Mouse (Mus musculus) MEL (cell line): ENCODE data around the gene Hist2h2ac. TPM values are rescaled to one million over a fixed set of nuclear protein-coding genes. Genes with fewer than 3 reads are reported as not detected.

Experiments
- DNase-seq: peaks from one replicate; pipeline ENCODE4 v3.0.0; 2011; ENCODE audit warnings: low read depth, low spot score
- H3K27ac ChIP-seq: 2 replicates; pipeline ENCODE4 v1.5.1; 2012; ENCODE audit warnings: low read depth, mild to moderate bottlenecking, control low read depth, low read length, moderate library complexity; ENCODE audit not compliant: control insufficient read depth
- H3K27me3 ChIP-seq, 2 experiments: fragments of 150-350 bp in 1 of 2; sonication (generic) in 1 of 2; 2 replicates each; pipeline ENCODE4 v1.6.1; 2012; ENCODE audit warnings: low read length in 2 of 2, mild to moderate bottlenecking in 2 of 2, improper control_type of control experiment in 1 of 2, moderate library complexity in 1 of 2; ENCODE audit not compliant: insufficient read depth in 2 of 2, control insufficient read depth in 1 of 2
- H3K36me3 ChIP-seq, 2 experiments: 2 replicates each; pipeline ENCODE4 v1.6.1; 2012 to 2014; ENCODE audit warnings: low read length in 2 of 2, improper control_type of control experiment in 1 of 2, inconsistent platforms in 1 of 2, mild to moderate bottlenecking in 1 of 2; ENCODE audit not compliant: insufficient read depth in 2 of 2, control insufficient read depth in 1 of 2
- H3K4me1 ChIP-seq, 2 experiments: fragments of 150-350 bp in 1 of 2; sonication (generic) in 1 of 2; 2 replicates each; pipeline ENCODE4 v1.6.1; 2012; ENCODE audit warnings: low read length in 2 of 2, improper control_type of control experiment in 1 of 2, mild to moderate bottlenecking in 1 of 2; ENCODE audit not compliant: insufficient read depth in 2 of 2, control insufficient read depth in 1 of 2
- H3K4me3 ChIP-seq, 2 experiments: fragments of 150-350 bp in 1 of 2; sonication (generic) in 1 of 2; 2 replicates each; pipeline ENCODE4 v1.5.1; 2012; ENCODE audit warnings: low read depth in 2 of 2, low read length in 2 of 2, mild to moderate bottlenecking in 2 of 2, moderate library complexity in 2 of 2, control low read depth in 1 of 2, improper control_type of control experiment in 1 of 2; ENCODE audit not compliant: control insufficient read depth in 1 of 2, insufficient read depth in 1 of 2
- H3K79me2 ChIP-seq: 2 replicates; pipeline ENCODE4 v1.6.1; 2012; ENCODE audit warnings: mild to moderate bottlenecking, low read length, moderate library complexity; ENCODE audit not compliant: control insufficient read depth, poor library complexity, insufficient read depth
- H3K9ac ChIP-seq: 2 replicates; pipeline ENCODE4 v1.6.1; 2012; ENCODE audit warnings: low read depth, mild to moderate bottlenecking, control low read depth, low read length, moderate library complexity; ENCODE audit not compliant: control insufficient read depth, poor library complexity, severe bottlenecking
- H3K9me3 ChIP-seq: fragments of 150-350 bp; sonication (generic); replicated peaks from 2 replicates; pipeline ENCODE4 v1.6.1; 2012; ENCODE audit warnings: mild to moderate bottlenecking, low read length, improper control_type of control experiment, moderate library complexity; ENCODE audit not compliant: insufficient read depth
- CHD2 ChIP-seq: IDR thresholded peaks from 2 replicates; pipeline ENCODE4 v1.6.1; 2011; ENCODE audit warnings: low read length, improper control_type of control experiment
- CTCF ChIP-seq, 3 experiments: IDR thresholded peaks in 2 of 3; conservative IDR thresholded peaks in 1 of 3; 2 replicates each; pipeline ENCODE4 v1.5.1; 2011 to 2012; ENCODE audit warnings: low read length in 3 of 3, low read depth in 2 of 3, mild to moderate bottlenecking in 2 of 3, improper control_type of control experiment in 1 of 3, inconsistent platforms in 1 of 3, mixed read lengths in 1 of 3, moderate library complexity in 1 of 3; ENCODE audit not compliant: control insufficient read depth in 1 of 3, insufficient read depth in 1 of 3, poor library complexity in 1 of 3, severe bottlenecking in 1 of 3
- E2F4 ChIP-seq: IDR thresholded peaks from 2 replicates; pipeline ENCODE4 v1.6.1; 2011; ENCODE audit warnings: low read depth, low read length, improper control_type of control experiment, borderline replicate concordance
- GATA1 ChIP-seq: IDR thresholded peaks from 2 replicates; pipeline ENCODE4 v1.6.1; 2011; ENCODE audit warnings: low read depth, low read length, improper control_type of control experiment
- MAZ ChIP-seq: IDR thresholded peaks from 2 replicates; pipeline ENCODE4 v1.6.1; 2012; ENCODE audit warnings: low read depth, mild to moderate bottlenecking, inconsistent platforms, low read length, improper control_type of control experiment
- MEF2A ChIP-seq: IDR thresholded peaks from 2 replicates; pipeline ENCODE4 v1.6.1; 2014; ENCODE audit warnings: low read depth, mild to moderate bottlenecking, inconsistent platforms, low read length, improper control_type of control experiment; ENCODE audit not compliant: poor library complexity, insufficient replicate concordance, severe bottlenecking; ENCODE audit errors: extremely low read depth
- MYB ChIP-seq: IDR thresholded peaks from 2 replicates; pipeline ENCODE4 v1.6.1; 2011; ENCODE audit warnings: mild to moderate bottlenecking, low read depth, low read length, improper control_type of control experiment
- NELFE ChIP-seq: IDR thresholded peaks from 2 replicates; pipeline ENCODE4 v1.6.1; 2011; ENCODE audit warnings: low read depth, low read length, improper control_type of control experiment
- POLR2AphosphoS5 ChIP-seq: IDR thresholded peaks from 2 replicates; pipeline ENCODE4 v1.6.1; 2012; ENCODE audit warnings: low read depth, borderline replicate concordance, mild to moderate bottlenecking, inconsistent platforms, low read length, moderate library complexity, mixed read lengths
- SIN3A ChIP-seq: IDR thresholded peaks from 2 replicates; pipeline ENCODE4 v1.6.1; 2012; ENCODE audit warnings: low read length, improper control_type of control experiment, inconsistent platforms
- TAL1 ChIP-seq: IDR thresholded peaks from 2 replicates; pipeline ENCODE4 v1.6.1; 2012; ENCODE audit warnings: mild to moderate bottlenecking, inconsistent platforms, low read length, moderate library complexity, mixed read lengths
- TBP ChIP-seq: IDR thresholded peaks from 2 replicates; pipeline ENCODE4 v1.8.0; 2011; ENCODE audit warnings: low read depth, low read length, improper control_type of control experiment
- UBTF ChIP-seq: IDR thresholded peaks from 2 replicates; pipeline ENCODE4 v1.6.1; 2012; ENCODE audit warnings: low read depth, mild to moderate bottlenecking, inconsistent platforms, low read length, improper control_type of control experiment, moderate library complexity, borderline replicate concordance; ENCODE audit not compliant: insufficient read depth
- ZKSCAN1 ChIP-seq: IDR thresholded peaks from 2 replicates; pipeline ENCODE4 v1.6.1; 2012; ENCODE audit warnings: low read depth, mild to moderate bottlenecking, inconsistent platforms, low read length, improper control_type of control experiment, moderate library complexity
- ZNF384 ChIP-seq: IDR thresholded peaks from 2 replicates; pipeline ENCODE4 v1.6.1; 2012; ENCODE audit warnings: low read depth, mild to moderate bottlenecking, inconsistent platforms, low read length, improper control_type of control experiment
- polyA plus RNA-seq, 2 experiments: library from polyadenylated mRNA; stranded (reverse) in 1 of 2; unstranded in 1 of 2; fragments of >175 nt in 1 of 2; fragments of >200 nt in 1 of 2; gene quantifications; 2 replicates each; pipeline versions ENCODE4 v1.2.1 to v1.2.4; 2012; ENCODE audit warnings: low replicate concordance in 2 of 2, low read depth in 1 of 2; ENCODE audit not compliant: insufficient read length in 2 of 2, insufficient read depth in 1 of 2, missing spikeins in 1 of 2
- total RNA-seq: library from RNA; depleted of rRNA; stranded (reverse); fragments of 300-350 nt; gene quantifications from 2 replicates; pipeline ENCODE4 v1.2.3, GENCODE M21; 2012

The Hist2h2ac gene
- total and polyA plus RNA-seq, 3 experiments = 4.8 to 2,824 TPM; not detected in 1

DNA sequence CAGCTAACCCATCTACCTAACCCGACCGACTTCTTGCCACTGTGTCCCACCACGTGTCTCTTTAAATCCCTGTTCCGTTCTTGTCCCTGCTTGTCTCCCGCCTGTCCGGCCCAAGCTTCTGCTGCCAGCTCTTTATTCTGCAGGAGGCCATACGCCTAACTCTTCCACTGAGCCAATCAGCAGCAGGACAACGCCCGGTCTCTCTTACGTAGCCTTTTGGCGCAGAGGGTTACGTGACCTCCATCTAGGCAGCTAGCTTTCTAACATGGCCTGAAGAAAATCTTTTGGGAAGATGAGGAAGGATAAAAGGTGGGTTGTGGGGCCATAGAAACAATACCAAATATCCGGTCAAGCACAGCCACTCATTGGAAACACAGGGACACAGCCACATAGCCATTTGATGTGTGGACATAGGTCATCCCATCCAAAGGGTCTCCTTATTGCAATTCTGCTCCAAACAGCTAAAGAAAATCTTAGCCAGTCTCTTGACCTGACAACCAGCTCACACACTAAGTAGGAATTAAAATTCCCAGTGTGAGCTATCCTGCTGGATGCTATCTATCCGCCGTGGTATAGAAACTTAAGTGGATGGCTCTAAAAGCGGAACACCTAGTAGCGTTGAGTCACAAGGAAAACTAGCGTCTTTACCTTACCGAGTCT is 41.7 kb upstream of the Hist2h2ac start:
- no peaks in the 10 kb centered on the region for H3K27me3 ChIP-seq
- H3K4me3 ChIP-seq = peak overlapping the region; percentile 12 to 37
- DNase-seq = peak; percentile 98
- H3K36me3 ChIP-seq = peaks cover 0 to 49% of the 10 kb centered on the region in 2 experiments; a peak in 2 of 4 replicates
- H3K27ac ChIP-seq = peak overlapping the region; percentile 99
- peaks cover 7% of the 10 kb centered on the region; the same call in 1 of the 2 replicates for H3K79me2 ChIP-seq
- H3K9ac ChIP-seq = peak overlapping the region; percentile 68
- TF ChIP-seq SIN3A = no peak
- 0 out of 6 replicates have a peak, but pooled peaks of 1 of the 3 experiments have one; percentile 8 for TF ChIP-seq CTCF (IDR thresholded peaks at IDR 0.05 in 2 of 3, conservative IDR thresholded peaks at IDR 0.05 in 1 of 3; ENCODE audit: control insufficient read depth in 1 of 3, insufficient read depth in 1 of 3, low read depth in 2 of 3, low read length in 3 of 3, poor library complexity in 1 of 3, severe bottlenecking in 1 of 3)
- H3K4me1 ChIP-seq = peaks cover under 1 to 46% of the 10 kb centered on the region in 2 experiments; a peak in 3 of 4 replicates
- H3K9me3 ChIP-seq = no peaks in the 10 kb centered on the region

GRCm38 (mm10) chr3:96261623-96262022 is 40.9 kb upstream of the Hist2h2ac start:
- peaks cover 0 to 45% of the 10 kb centered on the region in 2 experiments; a peak in 2 of 4 replicates for H3K36me3 ChIP-seq
- DNase-seq = no peak
- peaks cover 7% of the 10 kb centered on the region; the same call in 1 of the 2 replicates for H3K79me2 ChIP-seq
- H3K4me1 ChIP-seq = peaks cover 5 to 47% of the 10 kb centered on the region in 2 experiments
- no peaks in the 10 kb centered on the region for H3K27me3 ChIP-seq
- H3K9ac ChIP-seq = peak overlapping the region; percentile 68
- peak overlapping the region in 1 of 2 experiments; percentile 37; a peak in 2 of 4 replicates for H3K4me3 ChIP-seq
- TF ChIP-seq CHD2 (no peak), ZKSCAN1 (no peak), UBTF (no peak), NELFE (no peak), MAZ (no peak), TAL1 (no peak)
- no peaks in the 10 kb centered on the region for H3K9me3 ChIP-seq
- H3K27ac ChIP-seq = peak overlapping the region; percentile 99

DNA sequence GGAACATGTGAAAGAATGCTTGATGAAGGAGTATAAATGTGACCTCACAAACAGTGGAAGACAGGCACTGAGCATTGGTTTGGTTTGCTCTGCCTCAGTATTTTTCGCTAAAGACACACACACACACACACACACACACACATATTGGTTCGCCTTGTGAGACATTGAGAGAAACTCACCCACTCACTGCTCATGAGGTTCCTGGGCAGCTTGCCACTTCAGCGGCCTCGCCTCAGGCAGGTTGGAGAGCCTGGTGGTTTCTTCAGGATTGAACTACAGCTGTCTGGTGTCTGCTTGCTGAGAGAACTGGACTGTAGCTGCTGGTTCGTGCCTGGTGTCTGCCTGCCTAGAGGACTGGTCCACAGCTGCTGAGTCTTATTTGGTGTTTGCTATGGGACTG is 39.5 kb upstream of the Hist2h2ac start:
- H3K9ac ChIP-seq = no peak overlapping the region
- no peaks in the 10 kb centered on the region for H3K9me3 ChIP-seq
- DNase-seq = peak; percentile 76
- peaks cover 19 to 53% of the 10 kb centered on the region in 2 experiments for H3K4me1 ChIP-seq
- peaks cover 7% of the 10 kb centered on the region; the same call in 1 of the 2 replicates for H3K79me2 ChIP-seq
- no peak overlapping the region for H3K4me3 ChIP-seq
- H3K27me3 ChIP-seq = no peaks in the 10 kb centered on the region
- peaks cover 0 to 46% of the 10 kb centered on the region in 2 experiments; a peak in 2 of 4 replicates for H3K36me3 ChIP-seq
- peak overlapping the region; percentile 31; the same call in 1 of the 2 replicates for H3K27ac ChIP-seq
- TF ChIP-seq ZNF384 (no peak), E2F4 (no peak), MYB (no peak), TBP (no peak), GATA1 (no peak), MEF2A (no peak), POLR2AphosphoS5 (no peak)
